Mouse (Mus musculus): ENCODE measurements around the gene Adm2.

Adm2 gene

DNA sequence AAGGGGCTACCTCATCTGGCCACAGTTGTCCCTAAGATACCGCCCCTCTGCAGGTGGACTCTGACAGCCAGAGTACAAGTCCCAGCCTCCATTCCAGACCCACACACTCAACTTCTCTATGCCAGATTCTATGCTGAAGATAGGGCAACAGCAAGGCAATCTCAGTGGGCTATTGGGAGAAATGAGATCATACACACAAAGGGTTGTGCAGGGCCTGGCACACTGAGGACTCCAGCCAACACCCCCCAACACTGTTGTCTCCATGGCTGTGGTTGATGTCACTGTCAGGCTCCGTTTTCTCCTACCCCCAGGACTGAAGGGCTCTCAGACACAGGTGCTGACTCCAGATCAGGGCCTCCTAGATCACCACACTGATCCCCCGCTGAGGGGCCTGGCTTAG, 8.4 kb upstream of the Adm2 start:
- DNase-seq, result no peak

DNA sequence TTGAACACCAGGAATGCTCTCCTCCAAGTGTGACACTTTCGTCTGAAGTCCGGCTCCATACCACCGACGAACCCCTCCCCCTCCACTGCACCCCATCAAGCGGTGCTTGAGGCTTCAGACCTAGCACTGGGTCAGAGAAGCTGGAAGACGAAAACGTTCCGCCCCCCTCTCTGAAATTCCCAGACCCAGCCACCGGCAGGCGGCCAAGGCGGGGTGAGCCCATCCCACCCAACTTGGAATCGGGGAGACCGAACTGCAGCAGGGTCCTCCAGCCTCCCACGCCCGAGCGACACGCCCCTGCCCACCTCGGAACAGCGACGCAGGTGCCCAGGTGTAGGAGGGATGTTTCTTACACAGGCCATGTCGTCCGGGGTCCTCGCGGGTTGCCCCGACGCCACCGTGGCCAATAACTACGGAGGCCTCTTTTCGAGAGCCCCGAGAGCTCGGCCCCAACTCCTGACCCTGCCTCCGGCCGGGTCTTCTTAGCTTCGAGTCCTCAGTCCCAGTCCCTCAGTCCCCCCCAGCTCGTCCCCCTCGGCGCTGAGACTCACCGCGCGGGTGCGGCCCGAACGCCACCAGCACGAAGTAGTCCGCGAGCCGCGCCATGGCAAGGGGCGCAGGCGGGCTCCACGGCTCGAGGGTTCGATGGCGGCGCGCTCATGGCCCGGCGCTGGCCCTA, 7.9 kb upstream of the Adm2 start:
- peak; percentile 51 to 56 for DNase-seq

DNA sequence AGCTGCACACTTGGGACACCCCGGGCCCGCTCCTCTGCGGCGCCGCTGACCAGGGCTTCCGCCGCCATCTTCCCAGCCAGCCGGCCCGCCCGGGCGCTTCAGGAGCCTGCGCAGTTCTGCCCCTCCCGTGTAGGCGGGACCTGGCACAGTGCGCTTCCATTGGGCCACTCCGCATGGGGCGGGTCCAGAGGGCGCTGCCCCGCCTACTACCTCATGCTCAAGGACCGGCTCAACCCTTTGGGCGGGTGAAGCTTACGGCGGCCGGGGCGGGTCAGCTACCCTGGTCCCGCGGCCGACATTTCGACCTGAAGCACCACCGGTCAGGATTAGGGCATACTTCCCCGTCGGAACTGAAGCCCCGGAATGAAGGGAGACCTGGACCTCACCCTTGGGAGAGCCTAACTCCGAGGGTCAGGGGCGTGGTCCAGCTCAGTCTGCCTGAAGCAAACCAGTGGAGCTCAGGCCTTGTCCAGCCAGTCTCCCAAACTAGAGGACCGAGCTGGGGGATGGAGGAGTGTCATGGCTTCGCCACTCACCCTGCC, 7.3 kb upstream of the Adm2 start, which contains the start of gene Sbf1:
Gene Sbf1, minus strand, starts transcription at position 122 of the 542 bp plus-strand sequence.
- peak; percentile 95 to 96 for DNase-seq

DNA sequence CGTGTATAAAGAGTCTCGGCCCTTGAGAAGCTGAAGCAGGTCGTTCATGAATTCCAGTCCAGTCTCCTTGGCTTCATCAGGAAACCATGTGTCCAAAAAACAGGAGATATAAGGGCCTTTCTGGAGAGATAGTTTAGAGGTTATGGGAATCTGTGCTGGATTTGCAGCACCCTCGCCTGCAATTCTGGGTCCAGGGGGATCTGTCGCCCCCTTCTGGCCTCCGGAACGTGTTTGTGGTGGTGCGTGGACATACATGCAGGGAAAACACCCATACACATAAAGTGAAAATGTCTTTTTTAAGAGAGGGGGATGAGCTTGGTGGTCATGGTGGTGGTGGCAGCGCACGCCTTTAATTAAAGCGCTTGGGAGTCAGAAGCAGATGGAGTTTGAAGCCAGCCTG, 6.4 kb upstream of the Adm2 start:
- peak in 1 of 2 experiments; percentile 34 for DNase-seq

DNA sequence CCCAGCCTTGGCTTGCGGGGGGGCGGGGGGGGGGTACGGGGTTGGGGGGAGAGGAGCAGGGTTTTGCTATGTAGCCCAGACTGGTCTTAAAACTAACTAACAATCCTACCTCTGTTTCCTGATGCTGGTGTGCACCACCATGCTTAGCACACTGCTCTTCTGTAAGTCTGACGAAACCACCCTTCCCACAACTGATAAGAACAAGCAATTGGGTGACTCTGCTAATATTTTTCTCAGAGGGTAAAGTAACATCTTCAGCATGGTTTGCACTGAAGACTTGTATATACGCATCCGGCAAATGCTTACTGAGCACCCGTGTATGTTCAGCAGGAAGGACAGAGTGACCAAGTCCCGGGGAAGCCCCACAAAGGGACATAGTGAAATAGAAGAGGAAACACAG, 1.3 kb upstream of the Adm2 start:
- DNase-seq, result no peak

DNA sequence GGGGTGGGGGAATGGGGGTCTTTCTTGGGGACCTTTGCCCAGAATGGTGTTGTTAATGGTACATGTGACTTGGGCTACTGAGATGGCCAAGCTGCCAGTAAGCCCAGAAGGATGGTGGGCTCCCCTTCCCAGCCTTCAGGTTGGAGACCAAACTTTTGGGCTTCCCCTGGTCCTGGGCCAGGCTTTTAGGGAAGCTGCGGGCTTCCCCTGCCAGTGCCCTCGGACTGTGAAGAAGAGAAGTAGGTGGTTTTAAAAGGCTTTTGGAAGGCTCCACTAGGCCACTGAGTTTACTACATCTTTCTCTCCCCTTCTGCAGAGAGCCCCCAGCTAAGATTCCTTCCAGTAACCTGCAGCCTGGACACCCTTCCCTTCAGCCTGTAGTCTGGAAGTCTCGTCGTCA, 1.1 kb downstream of the Adm2 start:
- no peak for DNase-seq

DNA sequence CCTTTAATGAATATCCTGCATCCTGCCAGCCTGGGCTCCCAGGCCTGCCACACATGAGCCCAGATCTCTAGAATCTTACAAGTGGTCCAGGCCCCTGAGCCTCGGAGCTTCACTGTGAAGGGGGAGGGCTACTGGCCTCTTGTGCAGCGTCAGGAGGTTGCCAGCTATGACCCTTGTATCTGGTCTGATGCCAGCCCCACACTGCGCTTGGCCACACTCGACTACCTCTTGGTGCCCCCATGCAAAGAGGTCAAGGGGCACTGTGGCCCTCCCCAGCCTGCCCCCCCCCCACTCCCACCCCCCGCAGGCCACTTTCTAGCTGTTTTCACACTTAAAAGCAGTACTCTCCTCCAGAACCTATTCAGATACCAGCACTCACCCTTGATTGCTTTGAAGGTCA, 3.9 kb downstream of the Adm2 start:
- no peak for DNase-seq

DNA sequence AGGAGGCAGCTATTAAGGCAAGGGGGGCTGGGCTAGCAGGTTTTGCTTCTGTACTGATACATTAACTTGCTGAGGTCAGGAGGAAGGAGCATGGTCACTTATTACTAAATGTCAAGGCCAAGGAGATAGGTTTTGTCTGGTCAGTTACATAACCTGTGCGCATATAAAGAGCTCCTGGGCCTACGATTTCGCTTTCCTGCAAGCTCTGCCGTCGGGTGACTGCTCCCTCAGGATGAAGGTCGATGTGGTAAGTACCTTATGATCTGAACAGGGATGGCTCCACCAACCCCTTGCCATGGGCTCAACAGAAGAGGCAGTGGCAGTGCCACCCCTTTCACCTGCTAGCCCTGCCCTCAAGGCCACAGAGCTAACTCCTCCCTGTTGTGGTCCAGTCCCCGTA, 11.8 kb downstream of the Adm2 start, which contains the start of gene Miox:
Gene Miox, plus strand, starts transcription at position 128 of the 400 bp plus-strand sequence.
- no peak for DNase-seq

DNA sequence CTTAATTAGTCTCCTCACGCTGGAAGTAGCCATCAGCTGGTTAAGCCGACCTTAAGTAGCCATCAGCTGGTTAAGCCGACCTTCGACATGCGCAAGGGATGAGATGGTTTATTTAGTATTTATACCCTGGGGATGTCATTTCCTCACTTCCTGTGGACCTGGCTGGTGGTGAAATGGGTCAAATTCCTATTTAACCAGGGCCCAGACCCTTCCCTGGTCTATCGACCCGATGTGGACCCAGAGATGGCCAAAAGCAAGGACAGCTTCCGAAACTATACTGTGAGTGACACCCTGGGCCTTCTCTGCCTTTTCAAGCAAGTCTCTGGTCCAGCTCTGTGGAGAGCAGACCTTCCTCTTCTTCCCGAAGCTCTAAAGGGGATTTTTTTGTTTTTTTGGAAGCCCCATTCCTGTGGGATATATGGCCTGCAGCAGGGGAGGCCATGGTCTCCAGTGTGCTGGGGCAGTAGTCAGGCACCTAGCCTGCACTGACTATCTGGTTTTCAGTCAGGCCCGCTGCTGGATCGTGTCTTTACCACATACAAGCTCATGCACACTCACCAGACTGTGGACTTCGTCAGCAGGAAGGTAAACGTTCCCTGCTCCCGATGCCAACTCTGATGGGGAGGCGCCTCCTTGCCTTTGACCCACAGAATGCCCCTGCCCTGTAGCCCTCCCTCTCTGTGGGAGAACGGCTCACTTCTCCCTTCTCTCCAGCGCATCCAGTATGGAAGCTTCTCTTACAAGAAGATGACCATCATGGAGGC, 12.4 kb downstream of the Adm2 start:
- no peak for DNase-seq

DNA sequence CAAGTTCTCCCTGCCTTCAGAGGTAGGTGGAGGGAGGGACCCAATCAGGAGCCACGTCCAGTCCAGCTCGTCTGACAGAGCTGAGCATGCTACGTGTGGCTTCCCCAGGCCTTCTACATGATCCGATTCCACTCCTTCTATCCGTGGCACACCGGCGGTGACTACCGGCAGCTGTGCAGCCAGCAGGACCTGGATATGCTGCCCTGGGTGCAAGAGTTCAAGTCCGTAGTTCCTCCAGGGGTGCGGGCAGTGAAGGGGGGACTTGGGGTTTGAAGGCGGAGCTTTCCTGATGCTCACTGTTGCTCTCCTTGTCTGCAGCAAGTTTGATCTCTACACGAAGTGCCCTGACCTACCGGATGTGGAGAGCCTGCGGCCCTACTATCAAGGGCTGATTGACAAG, 13.9 kb downstream of the Adm2 start:
- DNase-seq, result no peak

DNA sequence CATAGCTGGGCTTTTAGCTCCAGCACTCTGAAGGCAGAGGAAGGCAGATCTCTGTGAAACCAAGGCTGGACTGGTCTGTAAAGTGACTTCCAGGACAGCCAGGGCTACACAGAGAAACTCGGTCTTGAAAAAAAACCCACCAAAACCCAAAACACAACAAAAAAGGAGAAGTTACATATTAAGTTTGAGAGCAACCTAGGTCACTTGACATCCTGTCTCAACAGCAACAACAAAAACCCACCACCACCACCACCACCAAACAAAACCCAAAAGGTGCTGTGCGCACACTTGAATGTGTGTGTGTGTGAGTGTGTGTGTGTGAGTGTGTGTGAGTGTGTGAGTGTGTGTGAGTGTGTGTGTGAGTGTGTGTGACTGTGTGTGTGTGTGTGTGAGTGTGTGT, 17.2 kb downstream of the Adm2 start:
- no peak for DNase-seq

DNA sequence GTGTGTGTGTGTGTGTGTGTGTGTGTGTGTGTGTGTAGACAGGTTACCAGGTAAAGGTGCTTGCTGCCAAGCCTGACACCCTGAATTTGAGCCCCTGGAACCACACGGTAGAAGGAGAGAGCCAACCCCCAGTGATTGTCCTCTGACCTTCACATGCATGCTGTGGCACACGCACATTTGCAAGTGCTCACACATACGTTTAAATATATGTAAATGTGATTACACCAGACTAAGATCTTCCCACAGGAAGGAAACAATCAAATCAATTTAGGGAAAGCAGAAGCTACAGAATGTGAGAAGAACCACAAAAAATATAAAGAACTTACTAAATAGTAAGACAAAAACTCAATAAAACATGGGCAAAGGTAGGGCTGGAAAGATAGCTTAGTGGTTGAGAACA, 17.6 kb downstream of the Adm2 start:
- no peak for DNase-seq

DNA sequence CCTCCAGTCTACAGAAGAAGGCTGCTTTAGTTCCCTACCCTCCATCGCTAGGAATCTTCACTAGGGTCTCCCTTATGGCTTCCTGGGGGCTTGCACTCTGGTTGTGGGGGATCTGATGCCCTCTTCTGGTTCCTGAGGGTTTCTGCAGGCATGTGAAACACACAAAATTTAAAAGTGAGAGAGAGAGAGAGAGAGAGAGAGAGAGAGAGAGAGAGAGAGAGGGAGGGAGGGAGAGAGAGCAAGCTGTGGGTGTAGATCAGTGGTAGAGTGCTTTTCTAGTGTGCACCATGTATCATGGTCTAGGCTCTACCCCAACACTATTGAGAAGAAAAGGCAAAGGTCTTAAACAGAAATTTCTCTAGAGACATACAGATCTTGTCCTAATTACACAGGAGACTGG, 19.2 kb downstream of the Adm2 start:
- no peak for DNase-seq

DNA sequence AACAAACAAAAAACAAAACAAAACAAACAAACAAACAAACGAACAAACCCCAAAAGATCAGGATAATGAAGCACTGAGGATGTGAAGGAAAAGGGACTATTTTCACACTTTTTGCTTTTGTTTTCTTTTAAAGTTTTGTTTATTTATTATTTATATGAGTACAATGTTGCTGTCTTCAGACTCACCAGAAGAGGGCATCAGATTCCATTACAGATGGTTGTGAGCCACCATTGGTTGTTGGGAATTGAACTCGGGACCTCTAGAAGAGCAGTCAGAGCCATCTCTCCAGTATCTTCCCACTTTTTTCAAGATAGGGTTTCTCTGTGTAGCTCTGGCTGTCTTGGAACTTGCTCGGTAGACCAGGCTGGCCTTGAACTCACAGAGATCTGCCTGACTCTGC, 20.8 kb downstream of the Adm2 start:
- DNase-seq, result no peak

DNA sequence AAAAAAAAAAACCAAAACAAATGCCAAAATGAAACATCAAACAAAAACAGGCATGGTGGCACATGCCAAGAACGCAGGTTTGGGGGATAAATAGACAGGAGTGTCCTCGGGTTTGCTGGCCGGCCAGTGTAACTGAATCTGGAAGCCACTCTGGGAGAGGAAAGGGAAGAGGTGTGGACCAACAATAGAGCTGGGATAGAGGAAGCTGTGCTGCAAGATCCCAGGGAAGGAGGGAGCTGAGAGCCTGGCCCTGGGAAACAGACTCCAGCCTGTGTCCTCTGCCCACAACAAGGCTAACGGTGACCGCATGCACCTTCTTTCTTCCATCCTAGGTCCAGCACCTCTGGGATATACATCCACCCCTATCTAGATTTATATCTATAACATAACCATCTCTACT, 27.9 kb downstream of the Adm2 start:
- DNase-seq, result no peak

DNA sequence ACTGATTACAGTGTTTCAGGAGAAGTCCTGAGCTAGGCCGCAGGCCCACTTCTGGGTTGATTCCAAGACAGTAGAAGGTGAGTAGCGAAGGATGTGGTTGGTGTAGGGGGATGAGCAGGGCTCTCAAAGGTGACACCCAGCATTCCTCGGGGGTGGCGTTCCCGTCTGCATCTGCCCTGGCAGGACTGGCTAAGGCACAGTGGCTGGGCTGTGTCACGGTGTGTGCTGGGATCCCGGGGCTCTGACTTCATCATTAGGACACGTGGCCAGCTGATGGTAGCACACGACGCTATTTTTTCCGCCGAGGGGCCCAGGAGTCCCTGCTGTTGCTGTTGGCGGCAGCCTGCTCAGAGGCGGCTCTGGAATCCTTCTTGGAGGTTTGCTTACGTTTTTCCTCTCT, 28.8 kb downstream of the Adm2 start:
- no peak for DNase-seq

DNA sequence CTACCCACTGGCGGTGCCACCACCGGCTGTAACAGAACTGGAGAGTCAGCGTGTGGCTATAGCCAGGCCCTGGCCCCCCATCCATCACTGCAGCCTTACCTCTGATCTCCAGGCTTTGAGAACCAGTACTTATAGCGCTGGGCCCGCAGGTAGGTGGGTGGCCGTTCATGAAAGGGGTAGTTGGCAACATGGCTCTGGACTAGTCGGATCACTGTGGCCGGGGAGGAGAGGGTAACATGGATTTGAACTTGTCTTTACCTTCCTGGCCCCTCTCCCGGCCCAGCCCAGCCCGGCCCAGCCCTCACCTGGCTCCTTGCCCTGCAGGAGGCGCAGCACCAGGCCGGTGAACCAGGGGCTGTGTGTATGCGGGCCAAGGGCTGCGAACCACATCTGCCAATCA, 29.5 kb downstream of the Adm2 start:
- DNase-seq, result no peak

DNA sequence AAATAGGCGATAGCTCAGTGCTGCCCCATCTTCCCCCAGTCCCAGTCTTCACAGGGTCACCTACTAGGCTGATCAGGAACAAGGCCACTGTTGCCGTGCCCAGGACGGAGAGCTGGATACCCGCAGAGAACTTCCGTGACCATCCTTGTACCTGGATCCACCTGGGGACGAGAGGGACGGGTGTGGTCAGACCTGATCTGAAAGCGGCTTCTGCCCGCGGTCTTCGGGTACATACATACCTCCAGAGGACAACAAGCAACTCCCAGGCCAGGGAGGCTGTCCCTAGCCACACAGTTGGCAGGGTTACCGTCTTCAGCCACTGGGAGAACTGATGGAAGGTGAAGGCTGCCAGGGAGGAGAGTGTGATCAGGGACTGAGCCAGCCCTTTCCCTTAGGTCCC, 30.3 kb downstream of the Adm2 start:
- no peak for DNase-seq

DNA sequence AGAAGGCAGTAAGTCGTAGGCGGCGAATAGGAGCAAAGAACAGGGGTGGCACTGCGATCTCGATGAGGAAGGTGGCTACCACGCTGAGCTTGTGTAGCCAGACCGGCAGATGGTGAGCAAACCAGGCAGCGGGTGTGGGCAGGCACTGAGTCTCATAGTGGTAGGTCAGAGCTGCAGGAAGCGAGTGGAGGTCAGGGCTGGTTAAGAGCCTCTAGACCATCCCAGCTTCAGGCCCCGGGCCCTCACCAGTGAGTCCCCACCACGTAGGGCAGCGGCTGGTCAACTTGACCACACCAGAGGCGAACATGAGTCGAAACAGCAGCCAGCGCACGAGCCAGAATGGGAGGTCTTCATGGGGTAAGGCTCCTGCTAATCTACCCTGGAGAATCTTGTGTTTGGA, 31.3 kb downstream of the Adm2 start:
- no peak for DNase-seq

DNA sequence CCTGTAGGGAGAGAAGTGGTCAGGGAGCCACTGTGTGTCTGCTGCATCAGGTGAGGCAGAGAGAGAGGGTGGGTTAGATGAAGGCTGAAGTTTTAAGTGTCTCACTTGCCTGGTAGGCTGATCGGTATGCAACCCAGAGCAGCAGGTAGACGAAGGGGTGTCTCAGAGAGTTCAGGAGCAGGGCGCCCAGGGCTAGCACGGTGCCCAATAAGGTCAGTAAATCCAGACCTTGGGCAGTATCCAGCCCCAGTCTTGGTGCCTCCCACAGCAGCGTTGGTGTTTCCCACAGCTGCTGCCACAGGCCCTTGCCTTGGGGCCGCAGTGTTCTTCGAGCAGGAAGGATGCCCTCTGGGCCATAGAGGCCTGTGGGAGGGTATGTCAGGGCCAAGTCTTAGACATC, 31.9 kb downstream of the Adm2 start:
- DNase-seq, result no peak

DNA sequence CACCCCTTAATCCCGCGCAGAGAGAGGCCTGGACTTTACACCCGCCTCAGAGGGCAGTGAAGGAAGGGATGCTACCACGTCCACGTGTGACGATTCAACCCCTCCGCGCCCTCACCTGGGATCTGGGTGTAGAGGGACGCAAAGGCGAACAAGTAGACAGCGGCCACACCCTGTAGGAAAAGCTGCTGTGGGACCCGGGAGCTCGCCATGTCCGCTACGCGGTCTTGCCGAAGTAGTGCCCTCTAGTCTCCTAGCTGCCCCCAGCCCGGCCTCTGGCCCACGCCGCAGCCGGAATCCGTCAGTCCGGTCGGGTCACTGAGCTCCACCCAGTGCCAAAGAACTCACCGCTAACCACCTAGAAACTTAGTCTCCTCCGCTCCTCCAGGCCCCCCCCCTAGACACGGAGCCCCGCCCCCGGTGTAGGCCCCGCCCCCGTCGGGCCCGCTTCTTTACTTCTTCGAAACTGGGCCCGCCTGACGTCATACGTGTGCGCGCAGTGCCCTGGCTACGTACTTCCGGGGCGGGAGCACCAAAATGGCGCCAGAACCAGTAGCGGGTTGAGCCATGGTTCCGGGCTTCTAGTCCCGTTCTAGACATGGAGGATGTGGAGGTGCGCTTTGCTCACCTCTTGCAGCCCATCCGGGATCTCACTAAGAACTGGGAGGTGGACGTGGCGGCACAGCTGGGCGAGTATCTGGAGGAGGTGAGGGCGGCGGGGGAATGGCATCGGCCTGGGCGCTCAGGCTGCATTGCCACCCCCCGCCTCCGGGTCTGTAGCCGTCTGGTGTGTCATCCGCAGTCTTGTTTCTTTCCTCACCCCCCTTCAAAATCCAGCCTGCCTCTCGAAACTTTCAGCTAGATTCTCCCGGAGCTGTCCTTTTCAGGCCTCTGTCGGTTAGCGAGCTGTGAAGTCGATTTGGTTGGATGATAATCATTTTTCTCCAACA, 33.0 kb downstream of the Adm2 start, which contains the start of the genes Lmf2 and Ncaph2:
Gene Lmf2, minus strand, starts transcription at position 419 of the 947 bp plus-strand sequence.
Gene Ncaph2, plus strand, starts transcription at position 479 of the 947 bp plus-strand sequence.
- DNase-seq, result peak; percentile 89 to 90

DNA sequence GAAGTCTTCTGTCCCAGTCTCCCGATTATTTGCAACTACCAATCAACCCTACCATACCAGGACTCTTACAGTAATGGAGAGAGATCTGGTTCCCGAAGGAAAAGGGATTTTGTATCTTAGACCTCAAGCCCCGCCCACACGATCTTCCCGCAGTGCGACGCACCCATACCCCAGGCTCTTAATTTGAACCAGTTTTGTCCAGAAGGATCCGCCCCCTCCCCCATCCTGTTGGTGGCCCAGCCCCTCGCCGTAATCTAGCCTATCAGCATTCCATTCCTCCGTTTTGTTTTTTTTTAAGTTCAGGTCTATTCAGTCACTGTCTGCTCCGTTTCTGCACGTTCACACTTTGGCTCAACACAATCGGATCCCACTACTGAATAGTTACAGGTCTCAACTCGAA, 33.9 kb downstream of the Adm2 start:
- peak; percentile 48 to 75 for DNase-seq

DNA sequence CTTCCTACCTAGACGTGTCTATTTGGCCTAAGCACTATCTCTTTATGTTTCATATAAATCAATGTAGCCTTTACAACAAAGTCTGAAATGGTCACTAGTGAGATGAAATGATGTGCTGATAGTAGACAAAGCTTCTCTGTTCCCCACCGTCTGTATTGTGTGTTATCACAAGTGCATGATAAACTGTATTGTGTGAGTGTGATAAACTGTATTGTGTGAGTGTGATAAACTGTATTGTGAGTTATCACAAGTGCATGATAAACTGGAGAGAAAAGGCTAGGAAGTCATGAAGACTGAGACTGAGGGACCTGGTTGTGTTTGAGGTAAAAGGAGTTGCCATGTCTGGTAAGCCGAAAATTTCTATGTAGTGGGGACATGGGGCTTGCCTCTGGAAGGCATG, 36.3 kb downstream of the Adm2 start:
- DNase-seq, result no peak
